Mouse (Mus musculus): Measurements from ENCODE around the gene Fam166b.

Gene Fam166b

DNA sequence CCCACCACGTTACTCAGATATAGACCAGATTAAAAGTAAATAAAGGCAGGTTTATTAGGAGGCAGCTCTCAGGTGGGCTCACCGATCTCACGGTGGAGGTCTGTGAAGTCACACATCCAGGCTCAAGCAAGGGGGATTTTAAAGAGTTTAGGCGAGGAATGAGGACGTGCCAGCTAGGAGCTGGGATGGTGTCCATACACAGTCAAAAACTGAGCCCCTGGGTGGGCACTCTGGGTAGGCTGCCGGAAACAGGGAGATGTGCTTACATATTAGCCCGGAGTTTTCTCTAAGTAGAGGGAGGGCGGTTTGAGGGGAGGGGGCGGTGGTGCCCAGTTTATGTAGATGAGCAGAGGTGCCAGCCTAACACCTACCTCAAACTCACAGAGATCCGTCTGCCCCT is 48.0 kb downstream of the Fam166b start:
- DNase-seq (ENCODE audit: inconsistent ontology term), result no peak

DNA sequence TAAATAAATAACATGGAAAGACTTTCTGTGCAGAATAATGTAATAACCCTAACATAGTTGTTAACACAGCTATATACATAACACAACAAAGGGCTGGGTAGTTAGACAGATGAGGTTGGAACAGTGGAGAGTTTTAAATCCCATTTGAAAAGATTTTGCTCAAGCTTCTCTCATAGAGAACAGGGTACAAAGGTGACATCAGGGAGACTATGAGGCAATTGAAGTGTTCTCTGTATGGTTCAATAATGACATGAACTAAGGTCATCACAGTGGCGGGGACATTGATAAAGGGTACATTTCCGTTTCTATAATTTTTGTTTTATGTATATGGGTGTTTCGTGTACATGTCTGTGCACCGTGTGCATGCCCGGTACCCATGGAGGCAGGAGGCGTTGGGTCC is 49.3 kb downstream of the Fam166b start:
- DNase-seq (ENCODE audit: inconsistent ontology term), result no peak
